Mouse (Mus musculus) embryonic facial prominence, embryonic 13.5 days (tissue): Measurements from ENCODE around the gene Glra4. TPM values are rescaled to one million over a fixed set of nuclear protein-coding genes. Genes with fewer than 3 reads are reported as not detected.
"Not testable (repeated sequence)": the region's sequence is repeated elsewhere in the genome, so short reads cannot be mapped to it uniquely, and the experiment has no call there.

ENCODE experiments used
- ATAC-seq: fragments of 200-750 bp; cut with Nextera tagmentation; 2 replicates; pipeline ENCODE4 v1.8.0; 2017; ENCODE audit warnings: low read depth; ENCODE audit not compliant: insufficient number of reproducible peaks, insufficient read depth, low FRiP score, low TSS enrichment
- H3K27ac ChIP-seq: fragments of 300-500 bp; sonication (generic); 2 replicates; pipeline ENCODE4 v1.5.1; 2015; ENCODE audit warnings: moderate library complexity, mild to moderate bottlenecking, inconsistent platforms
- H3K27me3 ChIP-seq: fragments of 300-500 bp; sonication (generic); 2 replicates; pipeline ENCODE4 v1.6.1; 2015; ENCODE audit warnings: mild to moderate bottlenecking, inconsistent platforms
- H3K36me3 ChIP-seq: fragments of 300-500 bp; sonication (generic); 2 replicates; pipeline ENCODE4 v1.6.1; 2015; ENCODE audit warnings: mild to moderate bottlenecking, inconsistent platforms
- H3K4me1 ChIP-seq: fragments of 300-500 bp; sonication (generic); 2 replicates; pipeline ENCODE4 v1.6.1; 2015; ENCODE audit warnings: inconsistent platforms
- H3K4me2 ChIP-seq: fragments of 300-500 bp; sonication (generic); 2 replicates; pipeline ENCODE4 v1.6.1; 2015; ENCODE audit warnings: moderate library complexity, mild to moderate bottlenecking, inconsistent platforms
- H3K4me3 ChIP-seq: fragments of 300-500 bp; sonication (generic); 2 replicates; pipeline ENCODE4 v1.5.1; 2015; ENCODE audit warnings: mild to moderate bottlenecking, inconsistent platforms
- H3K9ac ChIP-seq: fragments of 300-500 bp; sonication (generic); 2 replicates; pipeline ENCODE4 v1.6.1; 2015; ENCODE audit warnings: mild to moderate bottlenecking, inconsistent platforms
- H3K9me3 ChIP-seq: fragments of 300-500 bp; sonication (generic); 2 replicates; pipeline ENCODE4 v1.6.1; 2016; ENCODE audit warnings: inconsistent platforms
- WGBS: fragments of 180-500 bp; shearing (Covaris S2); methylation state at CpG from one replicate; pipeline ENCODE4 v1.1.7; 2015; ENCODE audit warnings: mixed read lengths; 5-methylcytosine and 5-hydroxymethylcytosine counted together
- polyA plus RNA-seq: library from polyadenylated mRNA; unstranded; fragments of >200 nt; fragmentation: Nextera tagmentation; extraction: Ambion mirVana; gene quantifications from 2 replicates; pipeline ENCODE4 v1.2.1, GENCODE M21; 2015

The Glra4 gene
- polyA plus RNA-seq, 1 experiment from 2014 or later = not detected

GRCm38 (mm10) chrX:136714742-136715474 is 65.0 kb downstream of the Glra4 start:
- not testable (repeated sequence) for H3K36me3 ChIP-seq, H3K4me1 ChIP-seq, H3K9me3 ChIP-seq, ATAC-seq, H3K4me2 ChIP-seq, H3K4me3 ChIP-seq, H3K27ac ChIP-seq, H3K9ac ChIP-seq
- H3K27me3 ChIP-seq = peaks cover 25% of the 10 kb centered on the region; the same call in 1 of the 2 replicates
- WGBS = 48% methylated on average over 3 of the region's 3 CpGs

GRCm38 (mm10) chrX:136708782-136709181 is 71.2 kb downstream of the Glra4 start:
- Histone ChIP-seq H3K9ac (peak overlapping the region; percentile 80), H3K27ac (peak overlapping the region; percentile 91), H3K9me3 (no peaks in the 10 kb centered on the region), H3K27me3 (peaks cover 19% of the 10 kb centered on the region; the same call in 1 of the 2 replicates), H3K4me3 (peak overlapping the region; percentile 51), H3K36me3 (no peaks in the 10 kb centered on the region), H3K4me2 (peak overlapping the region; percentile 59), H3K4me1 (no peaks in the 10 kb centered on the region)
- 33% methylated on average over 14 of the region's 14 CpGs for WGBS
- no peak for ATAC-seq

- ATAC-seq = peak; percentile 85
- no peaks in the 10 kb centered on the region for H3K9me3 ChIP-seq
- peak overlapping the region; percentile 80 for H3K9ac ChIP-seq
- H3K4me2 ChIP-seq = peak overlapping the region; percentile 59
- peak overlapping the region; percentile 91 for H3K27ac ChIP-seq
- peak overlapping the region; percentile 51 for H3K4me3 ChIP-seq
- H3K36me3 ChIP-seq = no peaks in the 10 kb centered on the region
- 21% methylated on average over 18 of the region's 18 CpGs for WGBS
- peaks cover 18% of the 10 kb centered on the region; the same call in 1 of the 2 replicates for H3K27me3 ChIP-seq
- H3K4me1 ChIP-seq = no peaks in the 10 kb centered on the region
These were observed 71.7 kb downstream of the Glra4 start for GRCm38 (mm10) chrX:136708168-136708681.

Other genes with a start within 250 kb of the Glra4 start
- not detected in 2 replicates for gene Kir3dl2, start 236.1 kb downstream of the Glra4 start, polyA plus RNA-seq
- 26.1 and 32.9 TPM in 2 replicates for gene Tceal3, start 189.3 kb downstream of the Glra4 start, polyA plus RNA-seq
- gene Tceal1, start 72.2 kb downstream of the Glra4 start, polyA plus RNA-seq = 11.9 and 13.2 TPM in 2 replicates
- gene Morf4l2, start 36.5 kb downstream of the Glra4 start, polyA plus RNA-seq = 603 and 642 TPM in 2 replicates
- 9.5 and 9.7 TPM in 2 replicates for gene Plp1, start 42.5 kb upstream of the Glra4 start, polyA plus RNA-seq
- gene Rab9b, start 88.6 kb upstream of the Glra4 start, polyA plus RNA-seq = 0.31 and 0.56 TPM in 2 replicates
- gene H2bfm, start 147.2 kb upstream of the Glra4 start, polyA plus RNA-seq = not detected in 2 replicates
- gene Tmsb15b2, start 195.4 kb upstream of the Glra4 start, polyA plus RNA-seq = 101 and 117 TPM in 2 replicates
- 5.0 and 11.3 TPM in 2 replicates for gene Tmsb15l, start 196.7 kb upstream of the Glra4 start, polyA plus RNA-seq
- gene Tmsb15b1, start 196.7 kb upstream of the Glra4 start, polyA plus RNA-seq = 45.1 and 49.1 TPM in 2 replicates
- gene Zcchc18, start 213.0 kb upstream of the Glra4 start, polyA plus RNA-seq = 32.5 and 35.0 TPM in 2 replicates